Mouse (Mus musculus): ENCODE data around the gene Slamf9.

DNA sequence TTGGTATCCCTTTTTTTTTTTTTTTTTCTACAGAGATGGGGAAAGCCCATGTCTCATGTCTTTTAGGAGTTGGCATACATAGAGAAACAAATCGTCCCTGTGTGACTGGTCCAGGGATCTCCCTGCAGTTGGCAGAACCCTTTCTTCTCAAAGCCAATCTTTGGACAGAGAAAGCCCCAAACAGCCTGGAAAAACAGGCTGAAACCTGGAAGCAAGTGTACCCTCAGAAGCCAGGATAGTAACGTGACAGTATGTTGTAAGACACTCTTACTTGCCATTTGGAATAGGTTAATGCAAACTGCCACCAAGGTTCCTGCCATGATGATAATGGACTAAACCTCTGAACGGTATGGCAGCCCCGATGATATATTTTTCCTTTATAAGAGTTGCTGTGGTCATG lies 5.2 kb downstream of the Slamf9 start:
- no peak for TF ChIP-seq CTCF (IDR thresholded peaks at IDR 0.05; ENCODE audit: low read depth, low read length)
- TF ChIP-seq POLR2A (IDR thresholded peaks at IDR 0.05; ENCODE audit: borderline replicate concordance, low read depth, low read length): no peak
